Mouse (Mus musculus) midbrain, embryonic 13.5 days (tissue): Measurements from ENCODE around the gene Epsti1. TPM values are rescaled to one million over a fixed set of nuclear protein-coding genes. Genes with fewer than 3 reads are reported as not detected.

Experiments used
- ATAC-seq: fragments of 200-750 bp; cut with Nextera tagmentation; 2 replicates; pipeline ENCODE4 v1.8.0; 2017; ENCODE audit warnings: mild to moderate bottlenecking, moderate TSS enrichment, moderate library complexity
- H3K27ac ChIP-seq: fragments of 300-500 bp; sonication (generic); 2 replicates; pipeline ENCODE4 v1.5.1; 2015; ENCODE audit warnings: inconsistent platforms, mild to moderate bottlenecking, moderate library complexity
- H3K27me3 ChIP-seq: fragments of 300-500 bp; sonication (generic); 2 replicates; pipeline ENCODE4 v1.6.1; 2015; ENCODE audit warnings: mild to moderate bottlenecking, inconsistent platforms
- H3K36me3 ChIP-seq: fragments of 300-500 bp; sonication (generic); 2 replicates; pipeline ENCODE4 v1.6.1; 2015; ENCODE audit warnings: mild to moderate bottlenecking, inconsistent platforms
- H3K4me1 ChIP-seq: fragments of 300-500 bp; sonication (generic); replicated peaks from 2 replicates; pipeline ENCODE4 v1.6.1; 2015; ENCODE audit warnings: inconsistent platforms
- H3K4me2 ChIP-seq: fragments of 300-500 bp; sonication (generic); replicated peaks from 2 replicates; pipeline ENCODE4 v1.6.1; 2015; ENCODE audit warnings: moderate library complexity, mild to moderate bottlenecking, inconsistent platforms
- H3K4me3 ChIP-seq: fragments of 300-500 bp; sonication (generic); replicated peaks from 2 replicates; pipeline ENCODE4 v1.5.1; 2015; ENCODE audit warnings: mild to moderate bottlenecking, inconsistent platforms
- H3K9ac ChIP-seq: fragments of 300-500 bp; sonication (generic); replicated peaks from 2 replicates; pipeline ENCODE4 v1.6.1; 2015; ENCODE audit warnings: mild to moderate bottlenecking, inconsistent platforms
- H3K9me3 ChIP-seq: fragments of 300-500 bp; sonication (generic); 2 replicates; pipeline ENCODE4 v1.6.1; 2016; ENCODE audit warnings: mild to moderate bottlenecking, inconsistent platforms
- WGBS: fragments of 180-500 bp; shearing (Covaris S2); methylation state at CpG from one replicate; pipeline ENCODE4 v1.1.7; 2015; 5-methylcytosine and 5-hydroxymethylcytosine counted together
- polyA plus RNA-seq: library from polyadenylated mRNA; unstranded; fragments of >200 nt; fragmentation: Nextera tagmentation; extraction: Ambion mirVana; gene quantifications from 2 replicates; pipeline ENCODE4 v1.2.1, GENCODE M21; 2015

Gene Epsti1
- polyA plus RNA-seq, 1 experiment from 2014 or later, result 0.17 TPM

GRCm38 (mm10) chr14:77926718-77927117 is 22.7 kb downstream of the Epsti1 start:
- 48% methylated on average over 3 of the region's 3 CpGs for WGBS
- H3K4me2 ChIP-seq, result no peak overlapping the region
- no peak overlapping the region for H3K4me3 ChIP-seq
- no peaks in the 10 kb centered on the region for H3K9me3 ChIP-seq
- H3K36me3 ChIP-seq, result no peaks in the 10 kb centered on the region
- ATAC-seq, result no peak
- H3K4me1 ChIP-seq, result peaks cover 10% of the 10 kb centered on the region
- no peaks in the 10 kb centered on the region for H3K27me3 ChIP-seq
- no peak overlapping the region for H3K9ac ChIP-seq
- no peak overlapping the region for H3K27ac ChIP-seq

GRCm38 (mm10) chr14:77928021-77928420 is 24.0 kb downstream of the Epsti1 start:
- no peak overlapping the region for H3K9ac ChIP-seq
- no peak overlapping the region for H3K4me3 ChIP-seq
- no peak overlapping the region for H3K27ac ChIP-seq
- no peaks in the 10 kb centered on the region for H3K27me3 ChIP-seq
- WGBS, result 43% methylated on average over 6 of the region's 6 CpGs
- H3K4me1 ChIP-seq, result peaks cover 5% of the 10 kb centered on the region; the same call in 1 of the 2 replicates
- no peaks in the 10 kb centered on the region for H3K36me3 ChIP-seq
- ATAC-seq, result no peak
- no peaks in the 10 kb centered on the region for H3K9me3 ChIP-seq
- H3K4me2 ChIP-seq, result no peak overlapping the region

GRCm38 (mm10) chr14:77928653-77929052 is 24.6 kb downstream of the Epsti1 start:
- Histone ChIP-seq H3K4me2 (no peak overlapping the region), H3K36me3 (no peaks in the 10 kb centered on the region), H3K9me3 (no peaks in the 10 kb centered on the region), H3K27ac (no peak overlapping the region), H3K9ac (no peak overlapping the region), H3K4me3 (no peak overlapping the region), H3K27me3 (no peaks in the 10 kb centered on the region), H3K4me1 (peaks cover 5% of the 10 kb centered on the region; the same call in 1 of the 2 replicates)
- WGBS, result 89% methylated on average over 5 of the region's 5 CpGs
- no peak for ATAC-seq

GRCm38 (mm10) chr14:77929139-77929678 is 25.2 kb downstream of the Epsti1 start:
- 66% methylated on average over 2 of the region's 2 CpGs for WGBS
- Histone ChIP-seq H3K27ac (no peak overlapping the region), H3K4me2 (no peak overlapping the region), H3K36me3 (no peaks in the 10 kb centered on the region), H3K4me1 (peaks cover 5% of the 10 kb centered on the region; the same call in 1 of the 2 replicates), H3K9ac (no peak overlapping the region), H3K9me3 (no peaks in the 10 kb centered on the region), H3K27me3 (no peaks in the 10 kb centered on the region), H3K4me3 (no peak overlapping the region)
- no peak for ATAC-seq

- Histone ChIP-seq H3K4me2 (no peak overlapping the region), H3K36me3 (no peaks in the 10 kb centered on the region), H3K27ac (no peak overlapping the region), H3K9ac (no peak overlapping the region), H3K4me3 (no peak overlapping the region), H3K9me3 (no peaks in the 10 kb centered on the region), H3K27me3 (0 out of 2 replicates have a peak, but pooled peaks cover 1% of the 10 kb centered on the region), H3K4me1 (no peaks in the 10 kb centered on the region)
- ATAC-seq, result no peak
- 69% methylated on average over 12 of the region's 12 CpGs for WGBS
Measured at GRCm38 (mm10) chr14:77932150-77933047, 28.4 kb downstream of the Epsti1 start.

GRCm38 (mm10) chr14:77933243-77933642 is 29.2 kb downstream of the Epsti1 start:
- no peak for ATAC-seq
- 93% methylated on average over 5 of the region's 5 CpGs for WGBS
- Histone ChIP-seq H3K4me2 (no peak overlapping the region), H3K27ac (no peak overlapping the region), H3K9ac (no peak overlapping the region), H3K4me3 (no peak overlapping the region), H3K27me3 (0 out of 2 replicates have a peak, but pooled peaks cover 5% of the 10 kb centered on the region), H3K4me1 (no peaks in the 10 kb centered on the region), H3K9me3 (no peaks in the 10 kb centered on the region), H3K36me3 (no peaks in the 10 kb centered on the region)

- WGBS, result 88% methylated on average over 3 of the region's 3 CpGs
- H3K9ac ChIP-seq, result no peak overlapping the region
- H3K27me3 ChIP-seq, result 0 out of 2 replicates have a peak, but pooled peaks cover 5% of the 10 kb centered on the region
- ATAC-seq, result no peak
- no peak overlapping the region for H3K4me2 ChIP-seq
- H3K4me1 ChIP-seq, result no peaks in the 10 kb centered on the region
- H3K4me3 ChIP-seq, result no peak overlapping the region
- H3K9me3 ChIP-seq, result no peaks in the 10 kb centered on the region
- no peaks in the 10 kb centered on the region for H3K36me3 ChIP-seq
- no peak overlapping the region for H3K27ac ChIP-seq
Measured at GRCm38 (mm10) chr14:77934431-77934830, 30.4 kb downstream of the Epsti1 start.

GRCm38 (mm10) chr14:77941105-77941504 is 37.1 kb downstream of the Epsti1 start:
- no peak overlapping the region for H3K4me3 ChIP-seq
- H3K4me1 ChIP-seq, result peaks cover 12% of the 10 kb centered on the region
- 0 out of 2 replicates have a peak, but pooled peaks cover 8% of the 10 kb centered on the region for H3K27me3 ChIP-seq
- H3K36me3 ChIP-seq, result no peaks in the 10 kb centered on the region
- ATAC-seq, result no peak
- H3K4me2 ChIP-seq, result no peak overlapping the region
- WGBS, result 100% methylated on average over 1 of the region's 1 CpGs
- H3K9me3 ChIP-seq, result no peaks in the 10 kb centered on the region
- H3K9ac ChIP-seq, result no peak overlapping the region
- no peak overlapping the region for H3K27ac ChIP-seq

- Histone ChIP-seq H3K9ac (no peak overlapping the region), H3K4me1 (peaks cover 12% of the 10 kb centered on the region), H3K4me2 (no peak overlapping the region), H3K27me3 (0 out of 2 replicates have a peak, but pooled peaks cover 8% of the 10 kb centered on the region), H3K4me3 (no peak overlapping the region), H3K27ac (no peak overlapping the region), H3K9me3 (no peaks in the 10 kb centered on the region), H3K36me3 (no peaks in the 10 kb centered on the region)
- 0 out of 2 replicates have a peak, but pooled peaks have one; percentile 60 for ATAC-seq
- 16% methylated on average over 9 of the region's 9 CpGs for WGBS
Measured at GRCm38 (mm10) chr14:77942235-77942634, 38.2 kb downstream of the Epsti1 start.

GRCm38 (mm10) chr14:77942793-77943558 is 38.9 kb downstream of the Epsti1 start:
- ATAC-seq, result no peak
- H3K36me3 ChIP-seq, result no peaks in the 10 kb centered on the region
- peak overlapping the region; percentile 8 for H3K4me3 ChIP-seq
- H3K27me3 ChIP-seq, result peaks cover 3% of the 10 kb centered on the region; the same call in 1 of the 2 replicates
- no peak overlapping the region for H3K27ac ChIP-seq
- H3K4me1 ChIP-seq, result peaks cover 12% of the 10 kb centered on the region
- 0 out of 2 replicates have a peak overlapping the region, but pooled peaks have one; percentile 10 for H3K9ac ChIP-seq
- WGBS, result 14% methylated on average over 15 of the region's 15 CpGs
- H3K9me3 ChIP-seq, result no peaks in the 10 kb centered on the region
- peak overlapping the region; percentile 44 for H3K4me2 ChIP-seq

- ATAC-seq, result no peak
- Histone ChIP-seq H3K9me3 (no peaks in the 10 kb centered on the region), H3K27ac (no peak overlapping the region), H3K4me2 (no peak overlapping the region), H3K4me3 (no peak overlapping the region), H3K9ac (no peak overlapping the region), H3K4me1 (no peaks in the 10 kb centered on the region), H3K36me3 (no peaks in the 10 kb centered on the region), H3K27me3 (peaks cover 18% of the 10 kb centered on the region)
- 81% methylated on average over 6 of the region's 6 CpGs for WGBS
Measured at GRCm38 (mm10) chr14:77961741-77962140, 57.7 kb downstream of the Epsti1 start.

GRCm38 (mm10) chr14:77963525-77963924 is 59.5 kb downstream of the Epsti1 start:
- H3K4me1 ChIP-seq, result no peaks in the 10 kb centered on the region
- H3K9me3 ChIP-seq, result no peaks in the 10 kb centered on the region
- 59% methylated on average over 7 of the region's 7 CpGs for WGBS
- no peak overlapping the region for H3K4me2 ChIP-seq
- H3K27me3 ChIP-seq, result peaks cover 11% of the 10 kb centered on the region
- H3K36me3 ChIP-seq, result no peaks in the 10 kb centered on the region
- no peak overlapping the region for H3K9ac ChIP-seq
- H3K27ac ChIP-seq, result no peak overlapping the region
- no peak overlapping the region for H3K4me3 ChIP-seq
- ATAC-seq, result no peak
